Mouse (Mus musculus) thymus, postnatal 0 days (tissue): ENCODE results near the gene Maml3. TPM values are rescaled to one million over a fixed set of nuclear protein-coding genes. Genes with fewer than 3 reads are reported as not detected.

Experiments
- DNase-seq: peaks from one replicate; pipeline ENCODE4 v3.0.0-alpha.2; 2015; ENCODE audit warnings: low spot score
- polyA plus RNA-seq: library from polyadenylated mRNA; unstranded; fragments of >200 nt; fragmentation: Nextera tagmentation; extraction: Ambion mirVana; gene quantifications from 2 replicates; pipeline ENCODE4 v1.2.1, GENCODE M21; 2015

The Maml3 gene
- polyA plus RNA-seq, 1 experiment from 2014 or later: 2.6 TPM

GRCm38 (mm10) chr3:52090230-52090873 lies 14.5 kb downstream of the Maml3 start:
- DNase-seq: no peak

- DNase-seq: peak; percentile 80
These were observed 16.2 kb downstream of the Maml3 start for GRCm38 (mm10) chr3:52088458-52089341.

GRCm38 (mm10) chr3:52087636-52088280 lies 17.1 kb downstream of the Maml3 start:
- no peak for DNase-seq

- DNase-seq: no peak
These were observed 26.1 kb downstream of the Maml3 start for GRCm38 (mm10) chr3:52078763-52079162.

GRCm38 (mm10) chr3:52073959-52074358 lies 30.9 kb downstream of the Maml3 start:
- no peak for DNase-seq

GRCm38 (mm10) chr3:52071996-52072395 lies 32.9 kb downstream of the Maml3 start:
- no peak for DNase-seq

GRCm38 (mm10) chr3:52070163-52070478 lies 34.8 kb downstream of the Maml3 start:
- no peak for DNase-seq

GRCm38 (mm10) chr3:52069304-52070162 lies 35.3 kb downstream of the Maml3 start:
- peak; percentile 81 for DNase-seq

GRCm38 (mm10) chr3:52068885-52069284 lies 36.0 kb downstream of the Maml3 start:
- DNase-seq: peak; percentile 26

GRCm38 (mm10) chr3:52067181-52067580 lies 37.7 kb downstream of the Maml3 start:
- DNase-seq: no peak

GRCm38 (mm10) chr3:52066142-52066541 lies 38.7 kb downstream of the Maml3 start:
- no peak for DNase-seq

- no peak for DNase-seq
These were observed 41.6 kb downstream of the Maml3 start for GRCm38 (mm10) chr3:52063261-52063655.

GRCm38 (mm10) chr3:52062389-52063260 lies 42.3 kb downstream of the Maml3 start:
- DNase-seq: no peak

- no peak for DNase-seq
These were observed 43.1 kb downstream of the Maml3 start for GRCm38 (mm10) chr3:52061472-52062388.

- DNase-seq: no peak
These were observed 44.0 kb downstream of the Maml3 start for GRCm38 (mm10) chr3:52060886-52061285.

GRCm38 (mm10) chr3:52051801-52052200 lies 53.1 kb downstream of the Maml3 start:
- no peak for DNase-seq

- no peak for DNase-seq
These were observed 56.8 kb downstream of the Maml3 start for GRCm38 (mm10) chr3:52048082-52048481.

- DNase-seq: no peak
These were observed 57.3 kb downstream of the Maml3 start for GRCm38 (mm10) chr3:52047537-52047936.

GRCm38 (mm10) chr3:52046895-52047372 lies 57.9 kb downstream of the Maml3 start:
- DNase-seq: peak; percentile 89
